Mouse (Mus musculus) neutrophil, adult 83 days (primary cell): ENCODE results near the gene Rfx5. TPM values are rescaled to one million over a fixed set of nuclear protein-coding genes. Genes with fewer than 3 reads are reported as not detected.

Experiments
- total RNA-seq, 2 experiments: library from RNA; stranded (reverse); gene quantifications; one replicate each; pipeline ENCODE4 v1.2.4; 2023

Rfx5 gene
- 10 to 100 TPM; 13.9 to 16.8 TPM for total RNA-seq

GRCm38 (mm10) chr3:94953764-94954616, at the start of gene Rfx5:
Rfx5 (plus strand) TSS chr3:94954075.

GRCm38 (mm10) chr3:94932809-94933564, 20.9 kb upstream of the Rfx5 start, which contains the start of gene Selenbp1:
Selenbp1 (plus strand) TSS chr3:94933056.

GRCm38 (mm10) chr3:94974528-94975422, 20.9 kb downstream of the Rfx5 start, which contains the start of gene Pi4kb:
Pi4kb (plus strand) TSS chr3:94974731.

Other genes with a start within 250 kb of the Rfx5 start
- gene Cgn, start 167.6 kb upstream of the Rfx5 start, total RNA-seq, result 1 to 10 TPM; 2.2 to 2.4 TPM
- 10 to 100 TPM; 28.3 to 29.5 TPM for gene Pogz, start 116.5 kb upstream of the Rfx5 start, total RNA-seq
- 100 to 1,000 TPM; 195 to 207 TPM for gene Psmb4, start 67.1 kb upstream of the Rfx5 start, total RNA-seq
- 10 to 100 TPM; 22.3 to 30.2 TPM for gene Selenbp1, start 21.0 kb upstream of the Rfx5 start, total RNA-seq
- 10 to 100 TPM; 29.4 to 40.4 TPM for gene Pi4kb, start 20.7 kb downstream of the Rfx5 start, total RNA-seq
- gene Zfp687, start 61.4 kb downstream of the Rfx5 start, total RNA-seq, result 10 to 100 TPM; 44.6 to 57.4 TPM
- 10 to 100 TPM; 92.0 to 99.5 TPM for gene Psmd4, start 88.5 kb downstream of the Rfx5 start, total RNA-seq
- 10 to 100 TPM; 20.7 to 26.5 TPM for gene Pip5k1a, start 152.9 kb downstream of the Rfx5 start, total RNA-seq
- gene Vps72, start 156.9 kb downstream of the Rfx5 start, total RNA-seq, result 10 to 100 TPM; 31.0 to 35.0 TPM
- 1 to 10 TPM in 1 of 2 experiments, under 1 TPM in 1; 0.99 to 1.6 TPM for gene Tmod4, start 170.4 kb downstream of the Rfx5 start, total RNA-seq
- 10 to 100 TPM; 42.7 to 50.8 TPM for gene Scnm1, start 179.9 kb downstream of the Rfx5 start, total RNA-seq
- 1 to 10 TPM; 2.6 to 3.2 TPM for gene Lysmd1, start 180.0 kb downstream of the Rfx5 start, total RNA-seq
- gene Tnfaip8l2, start 188.3 kb downstream of the Rfx5 start, total RNA-seq, result 10 to 100 TPM; 78.5 to 90.9 TPM
- 1 to 10 TPM in 1 of 2 experiments, under 1 TPM in 1; 0.79 to 1.2 TPM for gene Sema6c, start 206.4 kb downstream of the Rfx5 start, total RNA-seq